Mouse (Mus musculus) cerebellum, adult 2 months (tissue): ENCODE data around the gene Tenm2.

Experiments
- CTCF ChIP-seq: fragments of 200-500 bp; IDR thresholded peaks from 2 replicates; pipeline ENCODE4 v1.5.1; 2011; ENCODE audit warnings: low read depth, mild to moderate bottlenecking, control low read depth, low read length, moderate library complexity, borderline replicate concordance; ENCODE audit not compliant: insufficient read depth
- POLR2A ChIP-seq: fragments of 200-500 bp; IDR thresholded peaks from 2 replicates; pipeline ENCODE4 v1.6.1; 2011; ENCODE audit warnings: low read length, control low read depth, borderline replicate concordance; ENCODE audit not compliant: insufficient read depth

- TF ChIP-seq CTCF (no peak), POLR2A (no peak)
Measured at GRCm38 (mm10) chr11:36054323-36054722, 1181.4 kb downstream of the Tenm2 start.
